Mouse (Mus musculus) CD8-positive naive resting alpha-beta T cell, adult 2 months (primary cell): ENCODE results near the gene Ap5z1.

Experiments
- DNase-seq, 2 experiments: peaks; one replicate each; pipeline ENCODE4 v3.0.0; 2022; ENCODE audit warnings: low read depth in 2 of 2, low spot score in 2 of 2

The Ap5z1 gene

DNA sequence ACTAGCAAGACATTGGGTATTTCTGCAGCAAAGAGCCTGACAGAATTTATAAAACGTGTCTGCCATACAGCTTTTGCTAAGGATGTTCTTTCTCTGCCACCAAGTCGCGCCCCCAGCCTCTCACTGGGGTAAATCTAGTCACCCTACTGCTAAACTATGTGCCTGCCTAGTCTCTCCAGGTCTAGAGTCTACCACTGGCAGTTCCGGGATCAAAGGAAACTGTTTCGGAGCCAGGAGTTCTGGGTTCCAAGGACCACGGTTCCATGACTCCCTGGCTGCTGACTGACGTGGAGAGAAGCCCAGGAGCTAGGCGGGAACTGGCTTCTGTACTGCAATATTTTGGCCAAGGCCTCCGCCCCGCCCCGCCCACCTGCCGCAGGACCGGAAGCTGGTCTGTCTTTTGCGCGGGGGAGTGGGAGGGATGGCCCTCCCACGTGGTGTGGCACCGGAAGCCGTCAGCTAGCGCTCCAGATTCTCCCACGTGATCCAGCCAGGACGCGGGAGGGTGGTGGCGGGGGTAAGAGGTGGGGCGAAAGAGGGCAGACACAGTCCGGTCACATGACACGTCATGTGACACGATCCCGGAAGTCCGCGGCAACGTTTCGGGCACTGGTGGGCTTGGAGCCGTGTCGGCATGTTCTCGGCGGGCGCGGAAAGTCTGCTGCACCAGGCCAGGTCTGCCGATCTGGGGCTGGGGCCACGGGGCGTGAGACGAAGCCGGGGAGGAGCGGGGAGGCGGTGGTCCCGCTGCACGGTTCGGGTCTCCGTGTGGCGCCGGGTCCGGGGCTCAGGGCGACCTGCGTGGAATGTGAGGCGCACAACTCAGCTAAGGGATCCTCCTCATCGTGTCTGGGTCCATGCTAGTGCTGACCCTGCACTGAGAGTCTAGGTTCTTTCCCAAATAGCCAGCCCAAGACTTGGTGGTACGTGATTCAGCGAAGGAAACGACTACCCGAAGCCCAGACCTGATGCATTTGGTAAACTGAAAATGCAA, at the start of gene Ap5z1:
Gene Ap5z1, plus strand, starts transcription at position 484 of the 994 bp plus-strand sequence.
- peak; percentile 87 to 90 for DNase-seq

DNA sequence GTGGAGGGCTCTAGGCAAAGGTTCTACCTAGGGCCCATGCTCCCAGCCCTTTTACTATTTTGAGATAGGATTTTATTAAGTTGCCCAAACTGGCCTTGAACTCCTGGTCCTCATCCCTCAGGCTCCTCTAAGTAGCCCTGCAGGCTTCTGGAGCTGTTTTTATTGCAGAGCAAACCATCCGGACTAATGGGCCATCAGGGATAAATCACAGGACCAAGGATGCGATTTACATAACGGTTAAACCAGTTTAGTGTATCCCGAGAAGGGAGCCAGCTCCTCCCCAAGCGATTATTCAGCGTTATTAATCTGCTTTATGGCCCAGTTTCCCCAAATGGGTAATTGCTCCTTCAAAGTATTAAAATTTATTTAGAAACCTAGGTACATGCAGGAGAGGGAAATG, 48.3 kb upstream of the Ap5z1 start:
- no peak for DNase-seq

GRCm38 (mm10) chr5:142416070-142416775, 47.5 kb upstream of the Ap5z1 start:
- DNase-seq = peak; percentile 47 to 60

GRCm38 (mm10) chr5:142417104-142417503, 46.6 kb upstream of the Ap5z1 start:
- DNase-seq = no peak

DNA sequence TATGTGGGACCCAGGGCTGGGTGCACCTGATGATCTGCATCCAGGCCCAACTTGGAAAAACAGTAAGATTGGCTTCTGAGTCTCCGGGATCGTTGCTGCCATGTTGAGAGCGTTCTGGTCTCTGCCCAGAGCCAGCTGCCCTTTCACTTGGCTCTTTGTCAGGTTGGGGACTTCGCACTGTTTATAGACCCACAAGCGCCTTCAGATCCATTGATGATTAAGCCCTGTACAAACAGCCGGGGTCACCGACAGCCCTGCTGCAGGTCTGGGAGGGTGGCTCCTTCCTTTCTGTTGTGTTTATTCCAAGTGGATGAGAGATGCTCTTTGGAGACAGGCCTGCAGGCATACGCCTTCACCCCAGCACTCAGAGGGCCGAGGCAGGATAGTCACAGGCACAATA, 45.9 kb upstream of the Ap5z1 start:
- no peak for DNase-seq

DNA sequence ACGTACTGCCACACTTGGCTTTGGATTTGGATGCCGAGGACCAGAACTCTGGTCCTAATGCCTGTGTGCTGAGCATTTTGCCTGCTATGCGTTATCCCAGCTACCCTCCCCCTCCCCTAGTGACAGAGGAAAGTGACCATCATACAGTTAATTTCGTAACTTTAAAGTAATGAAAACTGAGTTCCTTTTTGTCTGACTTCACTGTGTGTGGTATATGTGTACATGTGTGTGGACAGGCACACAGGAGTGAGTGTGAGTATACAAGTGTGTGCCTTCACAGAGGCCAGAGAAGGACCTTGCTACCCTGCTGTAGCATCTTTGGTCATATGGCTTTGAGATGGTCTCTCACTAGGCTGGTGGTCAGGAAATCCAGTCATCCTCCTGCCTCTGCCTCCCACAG, 45.3 kb upstream of the Ap5z1 start:
- DNase-seq = no peak

DNA sequence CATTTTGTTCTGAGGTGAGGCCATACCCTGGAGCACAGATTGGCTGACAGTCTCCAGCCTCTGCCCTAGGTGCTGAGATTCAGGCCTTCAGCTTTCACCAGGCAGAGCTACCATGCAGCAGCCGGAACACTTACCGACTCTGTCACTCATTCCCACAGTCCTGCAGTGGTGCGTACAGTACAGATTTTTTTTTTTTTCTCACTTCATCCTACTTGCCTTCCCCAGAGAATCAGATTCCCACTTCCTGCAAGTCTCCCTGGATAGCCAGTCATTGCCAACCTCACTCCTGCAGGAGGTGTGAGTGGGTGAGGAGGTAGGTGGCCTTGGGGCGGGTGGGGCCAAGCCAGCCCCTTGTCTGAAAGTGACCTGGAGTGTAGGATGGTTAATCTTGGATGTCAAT, 43.4 kb upstream of the Ap5z1 start:
- DNase-seq = no peak

DNA sequence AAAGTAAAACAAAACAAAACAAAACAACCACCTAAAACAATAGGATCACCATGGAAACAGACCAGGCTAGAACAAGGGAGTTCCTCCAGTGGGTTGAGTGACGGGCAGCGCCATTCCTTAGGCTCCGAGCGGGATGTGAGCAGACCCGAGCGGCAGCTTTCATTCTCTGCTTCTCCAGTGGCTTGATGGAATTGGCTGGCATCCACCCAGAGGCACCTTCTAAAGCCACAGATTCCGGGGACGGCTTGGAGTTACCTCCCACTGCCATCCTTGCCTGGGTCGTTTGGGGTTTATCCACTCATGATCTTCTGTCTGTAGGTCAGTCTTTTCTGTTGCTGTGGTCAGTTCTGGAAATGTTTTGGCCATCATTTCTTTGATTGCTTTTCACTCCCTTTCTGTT, 42.8 kb upstream of the Ap5z1 start:
- no peak for DNase-seq

DNA sequence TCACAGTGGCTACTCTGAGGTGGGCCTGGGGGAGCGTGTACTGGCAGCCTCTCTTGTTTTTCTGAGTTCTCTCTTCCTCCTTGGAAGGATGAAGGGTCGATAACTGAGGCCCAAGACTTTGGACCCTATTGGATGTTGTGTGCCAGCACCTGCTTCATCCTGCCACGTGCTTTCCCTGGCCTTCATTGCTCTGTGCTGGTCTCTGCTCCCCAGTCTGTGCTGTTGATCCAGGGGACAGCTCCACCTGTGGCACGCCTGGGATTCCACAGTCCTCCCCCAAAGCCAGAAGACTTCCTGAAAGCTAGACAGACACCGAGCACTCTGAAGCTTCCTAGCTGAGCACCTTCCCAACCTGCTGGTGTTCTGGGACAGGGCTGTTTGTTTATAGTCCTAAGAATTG, 41.9 kb upstream of the Ap5z1 start:
- no peak for DNase-seq

GRCm38 (mm10) chr5:142423141-142423540, 40.6 kb upstream of the Ap5z1 start:
- DNase-seq = no peak

GRCm38 (mm10) chr5:142423701-142424100, 40.0 kb upstream of the Ap5z1 start:
- DNase-seq = no peak

DNA sequence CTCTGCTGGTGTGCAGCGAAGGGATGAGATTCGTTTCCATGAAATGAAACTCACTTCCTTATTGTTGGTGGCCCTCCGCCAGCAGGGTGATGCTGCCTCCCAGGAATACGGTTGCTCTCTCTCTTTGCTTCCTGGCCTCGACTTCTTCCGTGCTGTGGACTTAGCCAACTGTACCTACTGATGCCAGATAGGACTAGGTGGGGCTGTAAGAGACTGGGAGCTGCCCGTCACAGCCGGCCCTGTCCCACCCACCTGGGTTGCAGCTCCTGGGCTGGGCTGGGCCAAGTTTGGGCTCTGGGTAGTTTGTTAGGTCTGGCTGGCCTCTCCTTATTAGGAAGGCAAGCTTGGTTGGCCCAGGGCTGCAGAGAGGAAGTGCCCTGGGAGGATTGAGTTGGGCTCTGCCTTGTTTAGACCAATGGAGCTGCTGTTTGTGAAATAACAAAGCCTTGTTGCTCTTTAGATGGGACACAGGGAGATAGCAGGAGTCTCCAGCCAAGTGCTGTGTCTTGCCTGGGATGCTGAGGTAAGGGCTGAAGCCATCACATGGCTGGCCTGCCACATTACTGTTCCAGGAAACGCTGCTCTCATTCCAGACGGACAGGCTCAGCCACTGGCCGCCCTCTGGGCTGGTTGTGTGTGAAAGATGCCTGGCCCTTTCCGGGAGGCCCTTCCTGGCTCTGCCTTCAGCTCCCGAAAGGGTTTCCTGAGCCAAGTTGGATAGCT, 39.0 kb upstream of the Ap5z1 start:
- no peak for DNase-seq

GRCm38 (mm10) chr5:142426476-142426875, 37.3 kb upstream of the Ap5z1 start:
- no peak for DNase-seq

DNA sequence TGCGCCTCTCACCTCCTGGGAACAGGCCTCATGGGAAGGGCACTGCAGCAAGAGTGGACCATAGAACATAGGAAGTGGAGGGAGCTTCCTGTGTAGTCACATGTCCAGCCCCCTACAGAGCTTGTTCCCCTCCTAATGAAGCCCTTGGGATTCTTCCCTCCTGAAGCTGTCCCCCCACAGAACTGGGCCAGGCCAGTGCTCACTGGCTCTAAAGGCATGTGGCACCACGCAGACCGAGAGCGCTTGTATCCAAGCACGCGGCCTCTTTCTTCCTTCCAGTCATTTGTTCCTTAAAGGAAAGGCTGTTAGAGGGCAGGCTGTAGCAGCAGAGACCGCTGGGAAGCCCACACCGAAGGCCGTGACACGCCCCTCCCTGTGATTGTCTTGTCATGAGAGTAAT, 35.9 kb upstream of the Ap5z1 start:
- DNase-seq = no peak

DNA sequence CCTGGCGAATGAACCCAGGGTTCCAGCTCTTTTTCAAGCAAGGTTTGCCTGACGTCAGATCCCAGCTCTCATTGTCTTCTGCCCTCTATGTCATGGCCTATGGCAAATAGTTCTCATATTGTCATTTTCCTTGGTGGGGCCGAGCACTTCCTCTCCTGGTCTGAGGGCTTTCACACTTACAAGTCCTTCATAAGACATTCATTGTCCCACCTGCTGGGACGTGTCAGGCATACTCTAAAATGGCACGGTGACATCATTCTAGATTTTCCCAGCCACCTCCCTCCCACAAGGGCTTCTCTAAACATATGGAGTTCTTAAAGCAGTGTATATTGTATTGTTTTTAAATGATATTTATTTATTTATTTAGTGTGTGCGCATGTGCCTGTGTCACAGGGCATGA, 35.1 kb upstream of the Ap5z1 start:
- DNase-seq = no peak

- DNase-seq = no peak
Measured at GRCm38 (mm10) chr5:142431029-142431428, 32.7 kb upstream of the Ap5z1 start.

GRCm38 (mm10) chr5:142431811-142432434, 31.8 kb upstream of the Ap5z1 start:
- DNase-seq = no peak

DNA sequence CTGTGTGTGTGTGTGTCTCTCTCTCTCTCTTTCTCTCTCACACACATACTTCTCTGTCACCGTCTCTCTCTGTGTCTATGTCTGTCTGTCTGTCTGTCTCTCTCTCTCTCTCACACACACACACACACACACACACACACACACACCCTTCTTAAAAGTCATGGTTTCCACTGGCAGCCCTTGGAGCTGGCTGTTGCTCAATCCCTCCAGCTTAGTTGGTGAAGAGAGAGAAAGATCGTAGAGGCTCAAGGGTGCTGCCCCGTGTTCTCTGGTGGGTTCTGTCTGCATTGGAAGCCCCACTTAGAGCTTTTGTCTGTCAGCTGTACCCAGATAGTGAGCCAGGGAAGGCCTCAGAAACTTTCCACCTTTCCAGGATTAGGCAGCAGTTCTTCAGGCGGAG, 31.0 kb upstream of the Ap5z1 start:
- no peak for DNase-seq

DNA sequence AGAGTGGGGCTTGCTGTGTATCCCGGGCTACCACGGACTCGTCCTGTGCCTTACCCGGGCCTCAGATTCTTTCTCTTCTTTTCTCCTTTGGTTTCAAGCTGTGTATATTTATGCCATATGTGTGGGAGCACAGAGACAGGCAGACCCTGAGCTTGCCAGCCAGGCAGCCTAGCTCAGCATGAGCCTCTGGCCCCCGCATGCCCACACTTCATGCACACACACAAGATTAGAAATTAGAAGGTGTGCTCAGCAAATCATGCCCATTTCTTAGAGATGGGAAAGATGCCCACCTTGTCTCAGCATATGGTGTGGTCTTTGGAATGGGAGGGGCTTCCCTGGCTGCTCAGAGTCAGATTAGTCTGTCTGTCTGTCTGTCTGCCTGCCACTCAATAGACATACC, 29.7 kb upstream of the Ap5z1 start:
- no peak for DNase-seq

DNA sequence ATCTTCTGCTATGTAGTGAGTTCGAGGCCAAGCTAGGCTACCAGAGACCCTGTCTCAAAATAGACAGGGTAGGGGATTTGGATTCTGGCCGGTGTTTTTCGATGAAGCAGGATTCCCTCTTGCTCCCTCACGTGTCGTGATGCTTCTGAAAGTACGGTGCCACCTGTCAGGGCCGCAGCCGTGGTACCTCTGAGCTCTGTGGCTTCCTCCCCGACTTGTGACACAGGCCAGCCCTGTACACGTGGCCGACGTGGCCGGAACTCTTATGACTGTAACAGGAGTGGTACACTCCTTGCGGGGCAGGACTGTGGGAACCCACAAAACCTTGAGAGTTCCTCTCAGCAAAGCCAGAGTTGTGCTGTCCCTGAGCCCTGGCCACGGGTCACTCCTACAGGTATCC, 28.0 kb upstream of the Ap5z1 start:
- peak in 1 of 2 experiments; percentile 24 for DNase-seq

DNA sequence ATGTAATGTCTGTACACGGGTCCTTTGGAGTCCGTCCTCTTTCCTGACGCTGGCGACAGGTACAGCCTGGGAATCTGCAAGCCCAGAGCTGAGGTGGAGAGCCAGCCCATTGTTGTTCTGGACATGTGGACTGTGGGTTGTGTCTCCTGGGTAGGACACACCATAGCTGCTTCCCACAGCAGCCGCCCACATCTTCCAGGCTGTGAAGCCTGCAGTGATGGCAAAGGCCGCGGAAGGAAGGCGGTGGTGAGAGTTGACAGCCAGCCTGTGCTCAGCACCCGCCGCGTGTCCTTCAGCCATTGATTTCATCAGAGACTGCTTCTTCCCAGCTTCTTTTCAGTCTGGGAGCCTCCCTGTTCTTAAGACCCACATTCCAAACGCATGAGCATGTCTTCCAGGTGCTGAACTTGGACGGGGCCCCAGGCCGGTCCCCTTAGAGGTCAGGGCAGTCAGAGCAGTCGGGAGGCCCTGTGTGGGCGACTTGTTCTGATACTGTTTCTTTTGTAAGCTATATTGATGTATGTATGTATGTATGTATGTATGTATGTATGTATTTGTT, 25.3 kb upstream of the Ap5z1 start:
- no peak for DNase-seq
